Mouse (Mus musculus): ENCODE results near the gene Prnd.

DNA sequence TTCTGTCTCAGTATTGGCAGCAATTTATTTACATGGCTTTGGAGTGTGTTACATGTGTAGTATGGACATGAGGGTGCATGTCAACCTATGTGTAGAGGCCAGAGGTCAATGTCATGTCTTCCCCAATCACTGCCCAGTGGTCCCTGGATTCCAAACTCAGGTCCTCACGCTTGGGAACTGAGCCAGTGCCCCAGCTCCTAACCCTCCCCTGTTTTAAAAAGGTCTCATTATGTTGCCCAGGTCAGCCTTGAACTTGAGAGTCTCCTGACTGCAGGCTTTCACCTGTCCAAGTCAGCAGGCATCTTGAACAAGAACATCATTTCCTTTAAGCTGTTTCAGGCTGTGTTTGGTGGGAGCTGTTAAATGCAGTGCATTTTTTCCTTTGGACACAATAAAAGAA lies 41.8 kb upstream of the Prnd start:
- TF ChIP-seq EP300 (IDR thresholded peaks at IDR 0.05) (no peak), CTCF (IDR thresholded peaks at IDR 0.05) (no peak)

All from lung, postnatal 0 days (tissue).